Mouse (Mus musculus) spleen, adult 18-20 months (tissue): ENCODE measurements around the gene Atad3a.
A peak's percentile ranks its signal among the peaks of the same experiment; 100 is the strongest.
"Not testable (repeated sequence)": the region's sequence is repeated elsewhere in the genome, so short reads cannot be mapped to it uniquely, and the experiment has no call there.

Experiments
- DNase-seq, 2 experiments: peaks; one replicate each; pipeline ENCODE4 v3.0.0; 2022; ENCODE audit warnings: mixed read lengths in 2 of 2

Gene Atad3a

GRCm38 (mm10) chr4:155760613-155761355 lies at the start of gene Atad3a:
TSS of gene Atad3a (minus strand) at chr4:155761093.
- DNase-seq, result peak; percentile 92 to 96

GRCm38 (mm10) chr4:155807841-155808240 lies 46.9 kb upstream of the Atad3a start:
- no peak for DNase-seq

GRCm38 (mm10) chr4:155803340-155804041 lies 42.6 kb upstream of the Atad3a start:
- peak; percentile 88 to 96 for DNase-seq

DNA sequence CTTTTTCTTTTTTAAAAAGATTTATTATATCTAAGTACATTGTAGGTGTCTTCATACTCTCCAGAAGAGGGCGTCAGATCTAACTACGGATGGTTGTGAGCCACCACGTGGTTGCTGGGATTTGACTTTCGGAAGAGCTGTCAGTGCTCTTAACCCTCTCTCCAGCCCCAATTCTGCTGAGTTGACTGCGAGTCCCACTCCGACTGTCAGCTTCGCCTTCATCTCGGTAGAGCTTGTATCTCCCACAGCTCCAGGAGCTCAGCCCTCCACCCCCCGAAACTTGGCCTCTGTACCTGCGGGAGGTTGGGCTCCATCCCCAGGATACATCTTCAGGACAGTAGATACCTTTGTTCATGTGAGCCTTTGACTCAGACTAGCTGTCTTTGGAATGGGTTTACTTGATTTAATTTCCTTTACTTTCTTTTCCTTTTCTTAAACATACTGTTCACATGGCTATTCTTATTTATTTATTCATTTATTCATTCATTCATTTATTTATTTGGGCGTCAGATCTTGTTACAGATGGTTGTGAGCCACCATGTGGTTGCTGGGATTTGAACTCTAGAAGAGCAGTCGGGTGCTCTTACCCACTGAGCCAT lies 41.9 kb upstream of the Atad3a start, which contains the start of gene Mrpl20:
Mrpl20 (plus strand) TSS at position 138 of the 599 bp plus-strand sequence.
- DNase-seq, result no peak

- no peak for DNase-seq
These were observed 41.2 kb upstream of the Atad3a start for GRCm38 (mm10) chr4:155802075-155802474.

DNA sequence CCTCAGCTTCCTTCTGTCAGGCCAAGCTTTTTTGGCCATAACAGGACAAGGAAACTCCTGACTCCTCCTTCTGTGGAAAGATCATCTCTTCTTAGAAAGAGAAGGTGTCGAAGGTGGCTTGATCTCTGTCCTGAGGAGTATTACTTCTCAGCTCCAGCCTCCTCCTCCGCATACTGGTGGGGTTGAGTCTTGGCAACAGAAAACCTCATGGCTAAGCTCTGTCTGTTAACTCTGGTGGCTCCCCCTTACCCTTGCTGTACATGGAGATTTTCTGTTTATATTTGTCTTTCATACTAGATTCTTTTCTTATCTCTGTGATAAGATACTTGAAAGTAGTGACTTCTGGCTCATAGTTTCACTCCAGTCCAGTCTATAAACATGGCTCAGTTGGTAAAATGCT lies 32.8 kb upstream of the Atad3a start:
- DNase-seq, result no peak

DNA sequence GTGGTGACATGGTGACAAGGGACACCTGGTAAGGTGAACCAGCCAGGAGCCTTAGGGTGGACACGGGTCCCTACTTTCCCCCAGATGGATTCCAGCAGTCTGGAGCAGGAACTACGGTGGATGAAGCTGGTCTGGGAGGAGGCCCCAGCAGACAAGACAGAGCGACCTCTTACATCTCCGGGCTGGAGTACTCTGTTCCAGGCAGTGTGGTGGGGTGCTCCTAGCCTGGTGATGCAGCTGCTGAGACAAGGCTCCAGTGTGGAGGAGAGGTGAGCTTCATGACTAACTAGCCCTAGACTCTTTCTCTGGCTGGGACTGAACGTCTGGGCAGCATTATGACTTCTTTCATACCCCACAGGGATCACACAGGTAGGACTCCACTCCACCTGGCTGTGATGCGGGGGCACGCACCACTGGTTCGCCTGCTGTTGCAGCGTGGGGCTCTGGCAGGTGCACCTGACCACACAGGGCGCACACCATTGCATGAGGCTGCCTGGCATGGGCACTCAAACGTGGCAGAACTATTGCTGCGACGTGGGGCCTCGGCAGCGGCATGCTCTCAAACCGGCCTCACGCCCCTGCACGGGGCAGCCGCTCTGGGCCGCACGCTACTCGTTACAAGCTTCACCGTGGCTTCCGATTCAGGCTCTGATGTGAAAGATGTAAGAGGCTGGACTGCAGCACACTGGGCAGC lies 30.5 kb upstream of the Atad3a start:
- no peak for DNase-seq

- no peak for DNase-seq
These were observed 29.8 kb upstream of the Atad3a start for GRCm38 (mm10) chr4:155790650-155791161.

GRCm38 (mm10) chr4:155790021-155790489 lies 29.2 kb upstream of the Atad3a start, which contains the start of gene Ankrd65:
TSS of gene Ankrd65 (plus strand) at chr4:155790439.
- no peak for DNase-seq

DNA sequence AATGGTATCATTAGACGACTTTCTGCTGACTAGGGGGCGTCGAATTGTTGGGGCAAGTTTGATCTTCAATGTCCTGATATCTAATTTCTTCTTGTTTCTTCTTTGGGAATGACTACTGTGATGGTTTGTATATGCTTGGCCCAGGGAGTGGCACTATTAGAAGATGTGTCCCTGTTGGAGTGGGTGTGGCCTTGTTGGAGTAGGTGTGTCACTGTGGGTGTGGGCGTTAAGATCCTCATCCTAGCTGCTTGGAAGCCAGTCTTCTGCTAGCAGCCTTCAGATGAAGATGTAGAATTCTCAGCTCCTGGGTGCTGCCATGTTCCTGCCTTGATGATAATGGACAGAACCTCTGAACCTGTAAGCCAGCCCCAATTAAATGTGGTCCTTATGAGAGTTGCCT lies 27.9 kb upstream of the Atad3a start:
- DNase-seq, result not testable (repeated sequence)

- DNase-seq, result no peak
These were observed 27.4 kb upstream of the Atad3a start for GRCm38 (mm10) chr4:155788300-155788699.

GRCm38 (mm10) chr4:155785819-155786218 lies 24.9 kb upstream of the Atad3a start, which contains the start of gene Tmem88b:
TSS of gene Tmem88b (minus strand) at chr4:155785874.
- no peak for DNase-seq

DNA sequence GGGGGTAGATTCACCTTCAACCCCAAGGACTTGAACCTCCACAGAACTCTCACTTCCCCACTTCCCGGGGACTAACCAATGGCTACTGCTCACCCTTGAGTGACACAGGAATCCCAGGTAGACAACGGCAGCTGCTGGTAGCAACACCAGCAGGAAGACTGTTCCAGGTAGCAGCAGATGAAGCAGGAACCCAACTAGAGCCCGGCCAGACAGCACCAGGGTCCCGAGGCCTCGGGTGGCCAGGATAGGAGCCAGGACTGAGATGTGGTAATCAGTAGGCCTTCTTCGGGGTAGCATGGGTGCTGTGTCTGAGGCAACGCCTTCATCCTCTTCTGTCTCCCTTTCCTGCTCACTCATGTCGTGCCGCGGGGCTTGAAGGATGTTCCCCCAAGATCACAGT lies 24.4 kb upstream of the Atad3a start:
- no peak for DNase-seq

GRCm38 (mm10) chr4:155784081-155784701 lies 23.3 kb upstream of the Atad3a start:
- DNase-seq, result peak; percentile 44 to 71

DNA sequence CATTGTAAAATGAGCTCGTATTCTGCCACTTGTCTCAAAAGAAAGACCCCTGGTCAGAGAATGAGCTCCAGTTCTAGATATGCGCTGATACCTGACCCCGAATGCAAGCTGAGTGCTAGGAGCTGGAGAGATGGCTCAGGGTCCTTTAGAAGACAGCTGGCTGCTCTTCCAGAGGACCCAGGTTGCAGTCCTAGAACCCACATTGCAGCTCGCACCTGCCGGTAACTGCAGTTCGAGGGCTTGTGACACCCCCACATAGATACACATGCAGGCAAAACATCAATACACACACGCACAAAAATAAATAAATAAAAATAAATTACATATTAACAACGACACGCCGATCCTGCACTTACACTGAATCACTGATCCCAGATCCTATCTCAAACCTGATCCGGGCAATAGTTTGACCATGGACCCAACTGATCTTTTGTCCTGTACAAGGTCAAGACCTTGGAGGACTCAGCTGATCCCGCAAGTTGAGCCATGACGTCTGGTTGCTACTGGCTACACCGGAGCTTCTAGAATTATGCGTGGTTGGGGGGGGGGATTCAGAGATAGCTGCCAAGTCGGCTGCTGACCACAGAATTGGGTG lies 22.7 kb upstream of the Atad3a start:
- DNase-seq, result no peak

- no peak for DNase-seq
These were observed 20.0 kb upstream of the Atad3a start for GRCm38 (mm10) chr4:155780895-155781294.

DNA sequence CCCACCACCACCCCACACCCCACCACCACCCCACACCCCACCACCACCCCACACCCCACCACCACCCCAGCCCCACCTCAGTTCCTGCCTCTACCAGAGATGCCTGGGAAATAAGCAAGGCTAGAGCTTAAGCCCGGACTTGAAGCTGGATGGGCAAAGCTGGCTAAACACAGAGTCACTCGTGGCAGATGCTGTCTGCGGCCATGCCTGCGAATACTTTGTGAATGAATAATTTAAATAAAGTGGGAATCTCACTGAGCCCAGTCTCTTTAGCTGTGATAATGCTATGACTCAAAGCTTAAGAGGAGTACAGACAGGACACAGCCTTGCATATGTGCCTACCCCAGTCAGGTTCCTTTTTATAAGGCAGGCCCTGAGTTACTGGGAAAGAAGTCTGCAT lies 18.6 kb upstream of the Atad3a start:
- no peak for DNase-seq

DNA sequence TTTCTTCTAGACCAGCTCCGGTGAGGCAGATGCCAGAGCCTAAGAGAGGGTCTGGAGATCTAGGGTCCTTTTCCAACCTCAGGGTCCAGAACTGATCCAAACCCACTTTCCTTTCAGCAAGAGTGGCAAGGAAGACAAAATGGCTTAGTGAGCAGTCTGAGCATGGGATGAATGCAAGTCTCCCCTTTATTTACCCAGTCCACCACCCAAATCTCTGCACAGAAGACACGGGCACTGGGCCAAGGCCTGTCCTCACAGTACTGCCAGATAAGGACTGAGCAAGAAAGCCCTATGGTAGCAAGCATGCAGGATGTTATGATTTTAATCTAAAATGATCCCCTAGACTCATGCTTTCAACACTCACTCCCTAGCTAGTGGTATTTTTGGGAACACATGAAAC lies 16.9 kb upstream of the Atad3a start:
- DNase-seq, result no peak

GRCm38 (mm10) chr4:155776704-155777335 lies 15.9 kb upstream of the Atad3a start:
- no peak for DNase-seq

DNA sequence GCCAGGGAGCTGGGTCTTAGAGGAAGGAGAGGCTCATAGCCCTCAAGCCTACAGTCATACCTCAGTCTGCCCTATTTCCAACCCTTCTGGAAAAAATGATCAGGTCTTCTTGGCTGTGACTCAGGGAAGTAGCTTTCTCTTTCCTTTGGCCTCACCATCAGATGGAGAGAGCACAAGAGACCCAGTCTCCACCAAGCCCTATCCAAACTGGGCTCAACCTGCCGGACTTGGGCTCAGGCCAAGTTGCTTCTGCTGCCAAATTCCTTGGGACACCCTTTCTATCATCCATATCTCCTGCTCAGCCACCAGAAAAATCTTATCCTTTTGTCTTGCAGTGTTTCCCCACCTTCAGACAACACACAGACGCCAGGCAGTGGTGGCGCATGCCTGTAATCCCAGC lies 15.0 kb upstream of the Atad3a start:
- no peak for DNase-seq
